Mouse (Mus musculus) heart, adult 9 months (tissue): ENCODE measurements around the gene Ascc1.
"Not testable (repeated sequence)": the region's sequence is repeated elsewhere in the genome, so short reads cannot be mapped to it uniquely, and the experiment has no call there.

Source experiments
- DNase-seq, 2 experiments: peaks; one replicate each; pipeline ENCODE4 v3.0.0; 2022; ENCODE audit warnings: low spot score in 2 of 2

Ascc1 gene

GRCm38 (mm10) chr10:60115345-60116185, 113.0 kb downstream of the Ascc1 start:
- DNase-seq: no peak

GRCm38 (mm10) chr10:60116997-60117396, 114.4 kb downstream of the Ascc1 start:
- DNase-seq: peak in 1 of 2 experiments; percentile 32

- DNase-seq: no peak
Observed at GRCm38 (mm10) chr10:60118464-60118863, 115.9 kb downstream of the Ascc1 start.

GRCm38 (mm10) chr10:60120630-60121029, 118.0 kb downstream of the Ascc1 start:
- DNase-seq: no peak

DNA sequence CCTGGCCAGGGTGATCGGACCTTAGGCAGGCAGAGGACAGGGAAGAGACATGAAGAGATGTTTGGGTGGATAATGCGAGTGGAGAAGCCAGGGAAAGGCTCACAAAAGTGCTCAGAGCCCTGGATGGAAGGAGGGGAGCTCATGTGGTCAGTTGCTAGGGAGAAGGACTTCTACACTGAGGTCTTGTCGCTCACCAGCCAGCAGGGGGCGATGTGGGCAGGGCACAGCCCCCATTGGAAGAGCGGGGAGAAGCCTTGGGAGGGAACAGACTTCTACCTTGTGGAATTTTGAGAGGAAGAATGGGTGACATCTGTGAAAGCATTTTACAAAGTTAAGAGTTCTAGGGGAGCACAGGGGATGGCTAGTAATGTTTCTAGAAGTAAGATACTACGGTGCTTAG, 121.5 kb downstream of the Ascc1 start:
- no peak for DNase-seq

GRCm38 (mm10) chr10:60125529-60126327, 123.1 kb downstream of the Ascc1 start:
- no peak for DNase-seq

GRCm38 (mm10) chr10:60128287-60128686, 125.7 kb downstream of the Ascc1 start:
- DNase-seq: peak; percentile 52 to 62

DNA sequence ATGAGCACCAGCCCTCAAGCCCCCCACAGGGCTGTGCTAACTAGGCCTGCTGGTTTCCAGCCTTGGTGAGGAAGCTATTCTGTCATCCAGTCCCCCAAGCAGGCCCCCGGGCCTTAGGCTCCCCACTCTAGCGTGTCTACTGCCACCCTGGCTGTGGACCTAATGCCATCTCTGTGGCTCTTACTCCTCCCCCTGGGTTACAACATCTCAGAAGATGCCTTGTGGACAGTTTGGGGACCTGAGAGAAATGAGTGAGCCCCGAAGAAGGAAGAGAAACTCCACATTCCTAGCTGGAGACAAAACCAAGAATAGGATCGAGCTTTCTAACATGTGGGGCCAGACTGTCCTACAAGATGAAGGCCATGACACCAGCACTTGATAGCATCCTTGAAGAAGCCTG, 127.9 kb downstream of the Ascc1 start:
- DNase-seq: no peak

DNA sequence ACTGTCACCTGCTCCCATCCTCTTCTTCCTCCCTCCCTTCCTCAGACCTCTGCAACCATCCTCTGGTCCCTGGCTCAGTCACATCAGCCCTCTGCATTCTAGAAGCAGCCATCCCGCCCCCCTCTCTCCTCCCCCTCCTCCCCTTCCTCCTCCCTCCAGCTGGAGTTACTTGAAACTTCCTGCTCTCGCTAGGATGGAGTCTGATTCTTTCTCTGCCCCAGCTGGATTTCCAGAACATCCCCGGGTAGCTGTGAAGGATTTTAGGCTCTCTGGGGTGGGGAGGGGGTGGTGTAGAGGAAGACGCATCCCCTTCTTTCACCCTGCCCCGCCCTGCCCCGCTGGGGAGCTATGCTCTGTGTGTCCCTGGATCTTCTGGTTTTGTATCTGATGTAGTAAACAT, 130.9 kb downstream of the Ascc1 start:
- DNase-seq: no peak

DNA sequence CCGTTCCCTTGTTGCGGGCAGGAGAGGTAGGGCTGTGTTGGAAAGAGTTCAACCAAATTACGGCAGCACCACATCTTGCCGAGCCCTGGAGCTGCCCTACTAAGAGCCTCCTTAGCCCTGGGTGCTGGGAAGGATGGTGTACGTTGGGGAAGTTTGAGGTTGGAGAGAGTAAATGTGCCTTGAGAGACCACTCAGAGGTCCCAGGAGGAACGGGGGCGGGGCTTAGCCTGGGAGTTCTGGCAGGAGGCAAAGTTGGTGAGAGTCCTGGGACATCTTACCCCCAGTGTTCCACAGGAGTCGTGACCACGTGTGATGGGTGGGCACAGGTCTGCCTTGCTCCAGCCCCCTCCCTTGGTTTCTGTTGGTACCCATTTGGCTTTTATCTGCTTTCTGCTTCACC, 131.6 kb downstream of the Ascc1 start:
- DNase-seq: no peak

GRCm38 (mm10) chr10:60136010-60136409, 133.4 kb downstream of the Ascc1 start:
- not testable (repeated sequence) for DNase-seq

DNA sequence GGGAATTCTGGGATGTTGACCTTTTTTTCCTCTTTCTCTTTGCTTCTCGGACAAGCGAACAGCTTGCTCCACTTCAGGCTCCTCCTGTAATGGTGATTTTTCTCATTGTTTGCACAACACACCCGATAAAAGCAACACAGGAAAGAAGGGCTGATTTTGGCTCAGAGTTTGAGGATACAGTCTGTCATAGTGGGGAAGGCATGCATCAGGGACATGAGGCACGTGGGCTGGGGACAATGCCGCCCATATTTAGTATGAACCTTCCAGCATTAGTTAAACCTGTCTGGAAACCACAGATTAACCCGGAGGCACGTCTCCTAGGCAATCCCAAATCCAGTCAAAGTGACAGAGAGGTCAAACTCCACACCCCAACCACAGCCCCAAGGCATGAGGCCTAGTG, 134.3 kb downstream of the Ascc1 start:
- DNase-seq: no peak

DNA sequence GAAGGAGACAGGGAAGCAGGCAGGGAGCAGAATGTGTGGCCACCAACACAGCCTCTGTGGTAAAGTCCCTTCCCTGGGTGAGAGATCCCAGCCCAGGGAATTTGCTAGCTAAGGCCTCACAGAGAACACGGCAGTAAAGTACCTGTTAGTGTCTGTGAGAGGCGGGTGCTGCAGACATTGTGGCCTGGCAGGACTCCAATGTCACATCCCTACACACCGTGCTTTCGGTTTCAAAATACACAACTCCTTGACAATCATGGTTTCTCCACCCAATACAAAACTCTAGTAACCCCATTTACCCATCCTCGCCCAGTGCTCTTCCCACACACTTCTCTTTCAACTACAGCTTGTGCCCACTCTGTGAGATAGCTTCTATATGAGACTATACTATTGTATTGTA, 136.1 kb downstream of the Ascc1 start:
- no peak for DNase-seq

- DNase-seq: no peak
Observed at GRCm38 (mm10) chr10:60140751-60141150, 138.1 kb downstream of the Ascc1 start.

DNA sequence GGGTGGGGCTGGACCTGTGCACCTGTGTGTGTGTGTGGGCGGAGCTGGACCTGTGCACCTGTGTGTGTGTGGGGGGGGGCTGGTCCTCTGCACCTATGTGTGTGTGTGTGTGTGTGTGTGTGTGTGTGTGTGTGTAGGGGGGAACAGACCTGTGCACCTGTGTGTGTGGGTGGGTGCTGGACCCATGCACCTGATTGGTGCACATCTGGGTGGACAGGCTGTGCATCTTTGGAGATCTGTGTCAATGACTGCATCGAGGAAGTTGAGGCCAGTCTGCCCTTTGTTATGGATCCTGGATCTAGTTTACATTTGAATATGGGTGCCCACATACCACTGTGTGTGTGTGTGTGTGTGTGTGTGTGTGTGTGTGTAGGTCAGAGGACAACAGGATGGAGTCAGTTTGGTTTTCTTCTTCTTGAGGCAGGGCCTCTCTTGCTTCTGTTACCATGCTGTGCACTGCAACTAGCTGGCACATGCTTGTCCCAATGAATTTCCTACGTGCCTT, 139.1 kb downstream of the Ascc1 start:
- DNase-seq: no peak

DNA sequence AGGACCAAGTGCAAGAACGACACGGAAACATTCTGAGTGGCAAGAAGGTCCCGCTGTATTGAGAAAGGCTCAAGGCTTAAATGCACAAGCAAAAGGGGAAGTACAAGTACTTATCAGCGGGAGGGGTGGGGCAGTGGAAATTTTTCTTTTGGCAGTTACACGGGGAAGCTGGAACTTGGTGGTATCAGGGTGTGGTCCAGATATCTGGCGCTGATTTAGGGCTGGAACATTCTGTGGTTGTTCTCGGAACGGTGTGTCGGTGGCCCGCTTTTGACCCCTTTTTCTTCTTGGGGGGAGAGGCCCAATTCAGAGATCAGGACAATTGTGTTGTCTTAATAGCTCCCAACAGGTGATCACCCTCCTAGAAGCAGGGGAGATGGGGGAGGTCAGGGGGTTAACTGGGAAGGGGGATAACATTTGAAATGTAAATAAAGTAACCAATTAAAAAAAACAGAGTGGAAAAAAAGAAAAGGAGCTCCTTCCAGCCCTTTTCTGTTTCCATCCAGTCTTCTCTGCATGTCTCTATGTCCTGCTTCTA, 145.0 kb downstream of the Ascc1 start:
- DNase-seq: peak; percentile 32 to 41

GRCm38 (mm10) chr10:60148087-60148486, 145.5 kb downstream of the Ascc1 start:
- peak; percentile 35 to 62 for DNase-seq
